Mouse (Mus musculus) hindbrain, embryonic 13.5 days (tissue): Measurements from ENCODE around the gene Dnajc19. TPM values are rescaled to one million over a fixed set of nuclear protein-coding genes. Genes with fewer than 3 reads are reported as not detected.
"Not testable (repeated sequence)": the region's sequence is repeated elsewhere in the genome, so short reads cannot be mapped to it uniquely, and the experiment has no call there.

Experiments used
- ATAC-seq: fragments of 200-750 bp; cut with Nextera tagmentation; 2 replicates; pipeline ENCODE4 v1.8.0; 2017; ENCODE audit warnings: moderate TSS enrichment; ENCODE audit not compliant: low FRiP score
- H3K27ac ChIP-seq: fragments of 300-500 bp; sonication (generic); 2 replicates; pipeline ENCODE4 v1.5.1; 2015; ENCODE audit warnings: inconsistent platforms, mild to moderate bottlenecking, moderate library complexity
- H3K27me3 ChIP-seq: fragments of 300-500 bp; sonication (generic); 2 replicates; pipeline ENCODE4 v1.6.1; 2015; ENCODE audit warnings: mild to moderate bottlenecking, inconsistent platforms
- H3K36me3 ChIP-seq: fragments of 300-500 bp; sonication (generic); 2 replicates; pipeline ENCODE4 v1.6.1; 2015; ENCODE audit warnings: mild to moderate bottlenecking, inconsistent platforms
- H3K4me1 ChIP-seq: fragments of 300-500 bp; sonication (generic); replicated peaks from 2 replicates; pipeline ENCODE4 v1.6.1; 2015; ENCODE audit warnings: inconsistent platforms
- H3K4me2 ChIP-seq: fragments of 300-500 bp; sonication (generic); 2 replicates; pipeline ENCODE4 v1.6.1; 2015; ENCODE audit warnings: inconsistent platforms, mild to moderate bottlenecking, moderate library complexity
- H3K4me3 ChIP-seq: fragments of 300-500 bp; sonication (generic); 2 replicates; pipeline ENCODE4 v1.5.1; 2015; ENCODE audit warnings: mild to moderate bottlenecking, inconsistent platforms
- H3K9ac ChIP-seq: fragments of 300-500 bp; sonication (generic); 2 replicates; pipeline ENCODE4 v1.6.1; 2015; ENCODE audit warnings: mild to moderate bottlenecking, inconsistent platforms
- H3K9me3 ChIP-seq: fragments of 300-500 bp; sonication (generic); 2 replicates; pipeline ENCODE4 v1.6.1; 2016; ENCODE audit warnings: inconsistent platforms
- WGBS: fragments of 180-500 bp; shearing (Covaris S2); methylation state at CpG from one replicate; pipeline ENCODE4 v1.1.7; 2015; 5-methylcytosine and 5-hydroxymethylcytosine counted together
- polyA plus RNA-seq: library from polyadenylated mRNA; unstranded; fragments of >200 nt; fragmentation: Nextera tagmentation; extraction: Ambion mirVana; gene quantifications from 2 replicates; pipeline ENCODE4 v1.2.1, GENCODE M21; 2015

The Dnajc19 gene
- polyA plus RNA-seq, 1 experiment from 2014 or later = 126 TPM

DNA sequence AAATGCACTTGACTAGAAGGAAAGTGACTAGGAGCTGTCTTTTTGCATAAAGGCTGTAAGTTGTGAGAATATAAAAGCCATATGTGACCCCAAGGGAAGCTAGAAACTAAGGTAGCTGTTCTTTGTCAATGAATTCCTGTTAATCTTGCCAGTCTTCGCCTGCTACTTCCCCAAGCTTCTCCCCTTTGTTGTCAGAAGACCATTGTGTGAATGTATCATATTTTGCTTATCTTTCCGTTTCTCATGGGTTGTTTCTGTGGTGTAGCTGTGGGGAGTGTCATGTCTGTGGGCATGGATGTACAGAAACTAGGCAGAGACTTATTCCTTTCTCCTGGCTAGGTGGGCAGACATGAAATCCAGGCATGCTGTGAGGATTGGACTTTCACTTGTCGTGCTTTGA lies 808 bp upstream of the Dnajc19 start:
- H3K9ac ChIP-seq = peak overlapping the region; percentile 88
- H3K27me3 ChIP-seq = no peaks in the 10 kb centered on the region
- H3K27ac ChIP-seq = peak overlapping the region; percentile 75; the same call in 1 of the 2 replicates
- H3K36me3 ChIP-seq = peaks cover 12% of the 10 kb centered on the region
- H3K4me3 ChIP-seq = peak overlapping the region; percentile 76
- peaks cover 20% of the 10 kb centered on the region for H3K4me1 ChIP-seq
- no peaks in the 10 kb centered on the region for H3K9me3 ChIP-seq
- ATAC-seq = no peak
- peak overlapping the region; percentile 67 for H3K4me2 ChIP-seq
- WGBS = 88% methylated on average over 3 of the region's 3 CpGs

DNA sequence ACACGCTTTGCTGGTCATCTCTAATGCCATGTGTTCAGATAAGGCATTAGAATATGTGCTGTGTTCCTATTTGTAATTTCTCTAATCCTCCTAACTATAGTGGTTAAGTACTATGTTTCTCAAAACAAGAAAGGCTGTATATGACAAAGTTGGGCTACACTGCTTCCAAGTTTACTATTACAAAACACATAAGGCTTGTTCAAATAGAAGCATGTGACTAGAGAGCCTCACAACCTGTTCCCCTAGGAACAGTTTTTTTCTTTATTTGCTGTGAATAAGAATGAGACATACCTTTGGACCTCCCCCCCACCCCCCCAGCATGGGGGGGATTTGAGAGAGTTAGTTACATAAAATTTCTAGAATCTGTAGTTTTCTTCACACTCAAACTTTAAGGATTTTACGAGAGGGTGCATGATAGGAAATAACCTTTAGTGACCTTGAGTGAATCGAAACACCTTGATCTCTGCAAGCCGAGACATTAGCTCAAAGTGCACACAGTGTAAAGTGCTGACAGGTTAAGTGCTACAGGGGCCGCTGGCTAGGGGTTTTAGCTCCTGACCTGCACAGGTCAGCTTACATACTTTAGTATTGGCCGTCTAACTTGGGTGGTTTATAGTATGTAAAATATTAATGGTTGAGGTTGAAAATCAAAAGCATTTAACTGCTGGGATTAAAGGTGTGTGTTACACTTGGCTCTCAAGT lies 4.9 kb downstream of the Dnajc19 start:
- Histone ChIP-seq H3K9me3 (no peaks in the 10 kb centered on the region), H3K9ac (no peak overlapping the region), H3K4me2 (no peak overlapping the region), H3K4me1 (peaks cover 13% of the 10 kb centered on the region), H3K36me3 (peaks cover 46% of the 10 kb centered on the region), H3K4me3 (no peak overlapping the region), H3K27me3 (no peaks in the 10 kb centered on the region), H3K27ac (no peak overlapping the region)
- WGBS = 91% methylated on average over 6 of the region's 6 CpGs
- no peak for ATAC-seq

DNA sequence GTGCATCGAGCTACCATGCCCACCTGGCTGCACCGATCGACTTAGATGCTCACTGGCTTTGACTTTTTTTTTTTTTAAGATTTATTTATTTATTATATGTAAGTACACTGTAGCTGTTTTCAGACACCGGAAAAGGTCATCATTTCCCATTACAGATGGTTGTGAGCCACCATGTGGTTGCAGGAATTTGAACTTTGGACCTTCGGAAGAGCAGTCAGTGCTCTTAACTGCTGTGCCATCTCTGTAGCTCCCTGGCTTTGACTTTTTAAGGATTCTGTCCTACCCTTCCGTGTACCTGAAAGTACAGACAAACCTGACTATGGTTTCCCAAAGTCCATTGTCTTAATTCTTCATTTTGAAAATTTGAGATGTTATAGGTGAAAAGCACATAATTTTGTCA lies 8.4 kb downstream of the Dnajc19 start:
- 94% methylated on average over 6 of the region's 6 CpGs for WGBS
- no peak overlapping the region for H3K4me2 ChIP-seq
- H3K27ac ChIP-seq = no peak overlapping the region
- peaks cover 38% of the 10 kb centered on the region for H3K36me3 ChIP-seq
- H3K9me3 ChIP-seq = no peaks in the 10 kb centered on the region
- no peak overlapping the region for H3K4me3 ChIP-seq
- no peak for ATAC-seq
- H3K9ac ChIP-seq = no peak overlapping the region
- H3K4me1 ChIP-seq = no peaks in the 10 kb centered on the region
- H3K27me3 ChIP-seq = no peaks in the 10 kb centered on the region

DNA sequence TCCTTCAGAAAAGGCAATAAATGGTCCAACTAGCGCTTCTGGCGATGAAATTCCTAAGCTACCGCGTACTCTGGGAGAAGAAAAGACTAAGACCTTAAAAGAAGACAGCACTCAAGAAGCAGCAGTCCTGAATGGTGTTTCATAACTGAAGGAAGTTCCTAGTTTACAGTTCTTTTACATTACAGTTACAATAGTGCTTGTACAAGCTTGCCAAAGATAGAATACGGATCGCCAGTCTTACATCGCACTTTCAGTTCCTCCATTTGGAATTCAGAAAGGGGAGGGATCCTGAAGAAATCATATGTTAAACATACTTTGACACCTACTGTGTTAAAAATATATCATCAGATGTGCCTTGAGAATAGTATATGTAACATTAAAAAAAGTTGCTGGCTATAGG lies 12.2 kb downstream of the Dnajc19 start:
- not testable (repeated sequence) for H3K4me1 ChIP-seq, H3K9me3 ChIP-seq, H3K9ac ChIP-seq, H3K27ac ChIP-seq, H3K4me2 ChIP-seq, ATAC-seq, H3K4me3 ChIP-seq, H3K27me3 ChIP-seq
- 97% methylated on average over 7 of the region's 7 CpGs for WGBS
- H3K36me3 ChIP-seq = peaks cover 32% of the 10 kb centered on the region

DNA sequence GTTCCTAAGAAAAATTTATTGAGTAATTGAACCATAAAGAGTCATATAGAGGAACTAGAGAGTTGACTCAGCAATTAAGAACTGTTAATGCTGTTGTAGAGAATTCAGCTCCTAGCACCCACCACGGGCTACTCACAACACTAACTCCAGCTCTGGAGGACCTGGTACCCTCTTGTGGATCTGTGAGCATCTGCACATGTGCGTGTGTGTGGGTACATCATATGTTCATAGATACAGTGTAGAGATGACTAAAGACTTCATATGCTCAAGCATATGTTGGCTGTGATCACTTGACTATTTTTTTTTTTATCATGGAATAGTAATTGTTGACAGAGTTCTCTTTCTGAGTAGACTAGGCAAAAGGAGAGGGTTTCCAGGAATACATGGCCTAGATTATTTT lies 18.8 kb downstream of the Dnajc19 start:
- 97% methylated on average over 2 of the region's 2 CpGs for WGBS

DNA sequence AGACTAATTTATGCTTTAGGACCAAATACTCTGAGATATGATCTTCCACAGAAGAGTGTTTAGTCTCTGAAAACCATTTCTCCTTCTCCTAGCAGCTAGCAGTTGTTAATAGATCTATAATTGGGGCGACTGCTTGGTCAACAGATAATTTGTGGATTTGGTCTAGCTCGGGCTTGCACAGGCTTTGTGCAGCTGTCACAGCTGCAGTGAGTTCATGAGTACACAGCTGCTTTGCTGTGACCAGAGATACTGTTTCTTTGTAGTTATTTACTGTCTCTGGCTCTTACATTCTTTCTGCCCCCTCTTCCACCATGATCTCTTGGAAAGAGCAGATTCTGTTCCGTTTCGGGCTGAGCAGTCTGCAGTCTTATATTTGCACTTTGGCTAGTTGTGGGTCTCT lies 39.1 kb downstream of the Dnajc19 start:
- Histone ChIP-seq H3K27ac (no peak overlapping the region), H3K27me3 (no peaks in the 10 kb centered on the region), H3K9ac (no peak overlapping the region), H3K4me3 (no peak overlapping the region), H3K9me3 (no peaks in the 10 kb centered on the region), H3K36me3 (peaks cover 17% of the 10 kb centered on the region), H3K4me2 (no peak overlapping the region), H3K4me1 (peaks cover 3% of the 10 kb centered on the region; the same call in 1 of the 2 replicates)
- no peak for ATAC-seq
- WGBS = 97% methylated on average over 4 of the region's 4 CpGs

More for the DNA sequence above, 18.8 kb downstream of the Dnajc19 start:
- H3K4me2 ChIP-seq = no peak overlapping the region
- no peak overlapping the region for H3K9ac ChIP-seq
- H3K27ac ChIP-seq = no peak overlapping the region
- H3K27me3 ChIP-seq = no peaks in the 10 kb centered on the region
- ATAC-seq = no peak
- peaks cover 38% of the 10 kb centered on the region for H3K36me3 ChIP-seq
- H3K9me3 ChIP-seq = no peaks in the 10 kb centered on the region
- H3K4me3 ChIP-seq = no peak overlapping the region
- no peaks in the 10 kb centered on the region for H3K4me1 ChIP-seq

DNA sequence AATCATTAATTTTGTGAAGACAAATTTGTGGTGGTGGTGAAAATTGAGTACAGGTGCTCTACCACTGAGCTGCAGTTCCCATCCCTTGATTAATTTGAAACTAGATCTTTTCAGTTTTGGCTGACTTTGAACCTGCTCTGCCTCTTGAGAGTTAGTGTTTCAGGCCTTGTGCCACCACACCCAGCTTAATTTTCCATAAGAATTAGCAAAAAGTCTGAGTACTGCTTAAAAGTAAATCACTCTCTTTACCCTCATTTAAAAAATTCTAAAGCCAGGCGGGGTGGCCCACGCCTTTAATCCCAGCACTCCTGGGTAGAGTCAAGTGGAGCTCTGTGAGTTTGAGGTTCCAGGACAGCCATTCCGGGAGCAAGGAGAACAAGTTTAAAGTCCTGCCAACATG lies 45.4 kb downstream of the Dnajc19 start:
- no peaks in the 10 kb centered on the region for H3K9me3 ChIP-seq
- no peaks in the 10 kb centered on the region for H3K36me3 ChIP-seq
- H3K4me2 ChIP-seq = no peak overlapping the region
- ATAC-seq = no peak
- H3K9ac ChIP-seq = no peak overlapping the region
- H3K4me1 ChIP-seq = peaks cover 3% of the 10 kb centered on the region; the same call in 1 of the 2 replicates
- WGBS = 92% methylated on average over 3 of the region's 3 CpGs
- H3K27ac ChIP-seq = no peak overlapping the region
- no peak overlapping the region for H3K4me3 ChIP-seq
- H3K27me3 ChIP-seq = no peaks in the 10 kb centered on the region

DNA sequence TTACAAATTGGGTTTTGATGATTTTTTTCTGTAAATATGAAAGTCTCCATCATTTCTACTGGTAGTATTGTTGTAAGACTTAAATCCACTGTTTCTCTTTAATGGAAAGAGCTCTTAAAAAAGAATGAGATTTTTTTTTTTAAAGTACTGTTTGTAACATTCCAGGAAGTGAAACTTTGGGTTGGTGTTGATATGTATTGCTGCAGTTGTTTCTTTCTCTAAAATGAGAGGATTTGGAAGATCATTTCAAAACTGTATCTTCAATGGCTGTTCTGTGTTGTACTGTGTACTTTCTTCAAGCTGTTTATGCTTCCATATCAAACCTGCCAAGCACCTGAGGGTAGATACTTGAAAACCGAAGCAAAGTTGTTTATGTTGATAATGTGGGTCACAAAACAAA lies 46.3 kb downstream of the Dnajc19 start:
- 91% methylated on average over 1 of the region's 1 CpGs for WGBS

DNA sequence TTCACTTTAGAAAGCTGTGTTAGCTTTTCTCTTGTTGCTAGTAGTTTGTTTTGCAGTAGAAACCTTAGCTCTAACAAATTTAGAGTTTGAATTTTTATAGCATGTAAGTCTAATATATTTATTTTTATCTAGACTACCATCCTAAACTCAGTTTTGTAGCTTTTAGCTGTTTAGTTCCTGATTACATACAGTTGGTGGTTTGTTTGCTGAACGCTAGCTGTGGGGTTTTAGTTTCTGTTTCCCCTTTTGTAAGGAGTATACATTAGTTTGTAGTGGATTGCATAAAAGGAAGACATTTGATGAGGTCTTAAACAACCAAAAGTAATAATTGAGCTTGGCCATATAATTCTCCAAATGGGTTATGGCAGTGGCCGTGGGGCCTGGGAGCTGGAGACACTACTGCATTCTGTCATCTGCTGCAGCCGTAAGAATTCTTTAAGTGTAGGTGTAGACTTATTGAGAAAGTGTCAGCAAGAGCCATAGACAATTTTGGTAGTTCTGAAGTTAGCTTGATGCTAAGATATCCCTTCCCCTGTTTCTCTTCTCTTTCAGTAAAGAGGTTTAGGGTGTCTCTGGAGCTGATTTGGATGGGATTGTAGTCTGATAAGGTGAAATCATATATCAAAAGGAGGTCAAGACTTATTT lies 47.3 kb downstream of the Dnajc19 start:
- H3K4me1 ChIP-seq = peaks cover 3% of the 10 kb centered on the region; the same call in 1 of the 2 replicates
- H3K4me2 ChIP-seq = no peak overlapping the region
- H3K4me3 ChIP-seq = no peak overlapping the region
- H3K36me3 ChIP-seq = no peaks in the 10 kb centered on the region
- no peaks in the 10 kb centered on the region for H3K27me3 ChIP-seq
- no peak for ATAC-seq
- H3K9me3 ChIP-seq = no peaks in the 10 kb centered on the region
- WGBS = 92% methylated on average over 3 of the region's 3 CpGs
- no peak overlapping the region for H3K9ac ChIP-seq
- H3K27ac ChIP-seq = no peak overlapping the region

More for the DNA sequence above, 46.3 kb downstream of the Dnajc19 start:
- Histone ChIP-seq H3K27me3 (no peaks in the 10 kb centered on the region), H3K27ac (no peak overlapping the region), H3K36me3 (no peaks in the 10 kb centered on the region), H3K4me3 (no peak overlapping the region), H3K9ac (no peak overlapping the region), H3K9me3 (no peaks in the 10 kb centered on the region), H3K4me2 (no peak overlapping the region), H3K4me1 (peaks cover 3% of the 10 kb centered on the region; the same call in 1 of the 2 replicates)
- no peak for ATAC-seq

DNA sequence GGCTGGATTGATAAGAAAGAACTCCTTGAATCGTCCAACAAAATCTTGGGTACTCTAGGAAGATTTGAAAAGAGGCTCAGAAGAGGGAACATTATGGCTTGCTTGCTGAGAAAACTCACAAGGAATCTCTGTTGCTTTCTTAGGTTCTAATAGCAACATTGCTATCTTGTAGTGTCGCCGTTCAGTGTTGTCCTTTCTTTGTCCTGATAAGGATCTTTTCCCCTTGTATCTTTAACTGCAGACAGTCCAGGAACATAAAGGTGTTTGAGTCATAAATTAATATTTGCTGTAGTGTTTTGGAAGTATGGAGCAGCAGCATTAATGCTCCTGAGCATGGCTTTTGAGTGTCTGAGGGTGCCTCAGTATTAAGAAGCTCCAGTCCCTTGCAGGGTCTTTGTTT lies 50.5 kb downstream of the Dnajc19 start:
- no peak for ATAC-seq
- no peaks in the 10 kb centered on the region for H3K36me3 ChIP-seq
- 89% methylated on average over 3 of the region's 3 CpGs for WGBS
- H3K27me3 ChIP-seq = no peaks in the 10 kb centered on the region
- H3K9ac ChIP-seq = no peak overlapping the region
- H3K4me3 ChIP-seq = no peak overlapping the region
- H3K9me3 ChIP-seq = no peaks in the 10 kb centered on the region
- H3K4me2 ChIP-seq = no peak overlapping the region
- no peaks in the 10 kb centered on the region for H3K4me1 ChIP-seq
- no peak overlapping the region for H3K27ac ChIP-seq

DNA sequence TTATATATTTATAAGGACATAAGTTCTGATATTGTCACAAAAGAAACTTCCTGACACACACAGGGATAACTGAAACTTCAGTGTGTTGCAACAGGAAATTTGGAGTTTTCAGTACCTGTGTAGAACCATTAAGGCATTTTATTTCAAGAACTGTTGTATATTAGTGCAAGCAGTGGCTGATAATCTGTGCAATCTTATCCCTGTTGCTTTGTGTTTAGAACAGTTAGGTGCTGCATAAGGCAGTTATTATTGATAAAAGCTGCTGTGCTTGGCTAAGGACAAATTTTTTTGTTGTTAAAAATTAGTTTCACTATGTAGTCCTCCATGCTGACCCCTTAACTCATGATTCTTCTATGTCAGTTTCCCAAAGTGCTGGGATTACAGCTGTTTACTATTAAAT lies 52.2 kb downstream of the Dnajc19 start:
- Histone ChIP-seq H3K4me1 (no peaks in the 10 kb centered on the region), H3K9me3 (no peaks in the 10 kb centered on the region), H3K27ac (no peak overlapping the region), H3K36me3 (no peaks in the 10 kb centered on the region), H3K9ac (no peak overlapping the region), H3K4me2 (no peak overlapping the region), H3K4me3 (no peak overlapping the region), H3K27me3 (no peaks in the 10 kb centered on the region)
- ATAC-seq = no peak

DNA sequence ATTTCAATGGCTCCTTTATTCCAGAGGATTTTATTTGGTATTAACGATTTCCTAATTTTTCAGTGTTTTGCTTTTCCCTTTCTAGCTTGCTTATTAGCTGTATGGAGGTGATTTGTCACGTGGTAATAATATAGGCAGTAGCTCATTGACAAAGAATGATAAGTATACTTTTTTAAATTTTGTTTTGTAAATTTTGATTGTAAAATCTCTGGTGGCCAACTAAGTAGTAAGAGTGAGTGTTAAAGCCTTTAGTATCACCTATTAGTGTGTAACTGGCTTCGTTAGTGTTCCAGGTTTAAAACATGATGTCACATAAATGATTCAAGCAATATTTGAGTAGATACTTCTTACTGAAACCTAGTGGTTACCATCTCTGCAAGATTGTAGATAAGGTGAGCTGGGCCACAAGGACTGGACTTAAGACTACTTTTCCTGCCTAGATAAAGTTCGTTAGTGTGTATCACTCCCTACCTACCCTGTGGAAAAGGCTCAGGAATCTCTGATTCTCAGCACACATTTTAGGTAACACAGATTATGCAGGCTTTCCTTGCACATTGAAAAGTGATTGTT lies 59.8 kb downstream of the Dnajc19 start:
- Histone ChIP-seq H3K4me1 (peaks cover 18% of the 10 kb centered on the region), H3K4me2 (peak overlapping the region; percentile 78), H3K9me3 (no peaks in the 10 kb centered on the region), H3K4me3 (peak overlapping the region; percentile 96), H3K27ac (no peak overlapping the region), H3K36me3 (no peaks in the 10 kb centered on the region), H3K27me3 (no peaks in the 10 kb centered on the region), H3K9ac (peak overlapping the region; percentile 96)
- WGBS = 76% methylated on average over 4 of the region's 4 CpGs
- ATAC-seq = no peak
